Mouse (Mus musculus) kidney, adult 18-20 months (tissue): ENCODE measurements around the gene Xkr8.

Experiments
- DNase-seq: peaks from one replicate; pipeline ENCODE4 v3.0.0; 2021

Xkr8 gene

GRCm38 (mm10) chr4:132735894-132736293 is 3.5 kb upstream of the Xkr8 start:
- peak; percentile 10 for DNase-seq

- no peak for DNase-seq
Measured at GRCm38 (mm10) chr4:132735389-132735788, 3.0 kb upstream of the Xkr8 start.

- no peak for DNase-seq
Measured at GRCm38 (mm10) chr4:132734766-132735165, 2.4 kb upstream of the Xkr8 start.

GRCm38 (mm10) chr4:132733071-132733770 is 875 bp upstream of the Xkr8 start:
- no peak for DNase-seq

- DNase-seq = no peak
Measured at GRCm38 (mm10) chr4:132731616-132732015, 730 bp downstream of the Xkr8 start.

GRCm38 (mm10) chr4:132728233-132728632 is 4.1 kb downstream of the Xkr8 start:
- DNase-seq = no peak

- no peak for DNase-seq
Measured at GRCm38 (mm10) chr4:132718251-132718650, 14.1 kb downstream of the Xkr8 start.

- DNase-seq = no peak
Measured at GRCm38 (mm10) chr4:132713181-132713580, 19.2 kb downstream of the Xkr8 start.

GRCm38 (mm10) chr4:132706885-132707284 is 25.5 kb downstream of the Xkr8 start:
- DNase-seq = no peak

- DNase-seq = no peak
Measured at GRCm38 (mm10) chr4:132702076-132702475, 30.3 kb downstream of the Xkr8 start.

- DNase-seq = no peak
Measured at GRCm38 (mm10) chr4:132693366-132693765, 39.0 kb downstream of the Xkr8 start.

- DNase-seq = no peak
Measured at GRCm38 (mm10) chr4:132689634-132690033, 42.7 kb downstream of the Xkr8 start.

GRCm38 (mm10) chr4:132676771-132677539 is 55.4 kb downstream of the Xkr8 start:
- peak; percentile 29 for DNase-seq
